Comparison of ENCODE assay signal across 8 mouse cellular contexts in the genomic region with DNA sequence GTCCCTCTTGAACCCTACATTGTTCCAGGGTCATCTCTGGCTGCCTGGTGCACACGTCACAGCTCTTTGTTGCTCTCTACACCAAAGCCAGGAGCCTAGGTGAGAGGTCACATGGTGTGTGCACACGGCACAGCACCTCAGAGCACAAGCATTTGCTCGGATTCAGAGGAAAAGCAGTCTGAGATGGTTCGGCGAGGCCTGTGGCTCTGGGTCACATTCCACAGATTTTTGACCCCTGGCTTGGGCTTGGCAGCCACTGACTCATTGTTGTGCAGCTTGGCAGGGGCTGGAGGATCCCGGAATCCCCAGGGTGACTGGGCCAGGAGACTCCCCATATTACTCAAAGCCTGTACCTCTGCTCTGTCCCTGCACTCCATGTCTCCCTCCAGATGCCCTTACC. TPM values are rescaled to one million over a fixed set of nuclear protein-coding genes. Genes with fewer than 3 reads are reported as not detected.
DNase-seq lines count a peak whose midpoint lies in the region; ATAC-seq and TF ChIP-seq lines count a peak whose summit lies in the region.

No protein-coding gene starts in this region.

- 10% methylated on average over 6 of the region's 6 CpGs for WGBS in kidney, postnatal 0 days
- 30% methylated on average over 6 of the region's 6 CpGs for WGBS in stomach, embryonic 16.5 days

- intact Hi-C loops in left cerebral cortex, postnatal 4 days (cut with DNase I), result no loop called here

- ATAC-seq in kidney, postnatal 0 days (replicated peaks; ENCODE audit: low FRiP score, low read depth), result peak; percentile 81
- peak; percentile 44 for ATAC-seq in stomach, embryonic 16.5 days (ENCODE audit: insufficient read depth, low FRiP score)

- H3K4me1 ChIP-seq in kidney, postnatal 0 days (replicated peaks; ENCODE audit: insufficient read depth, low read length), result peaks cover 18% of the 10 kb centered on the region; the same call in 1 of the 2 replicates
- peaks cover 38% of the 10 kb centered on the region for H3K4me1 ChIP-seq in stomach, embryonic 16.5 days (ENCODE audit: control insufficient read depth, insufficient read depth, low read length)

- no peak for TF ChIP-seq CTCF in kidney, postnatal 0 days (IDR thresholded peaks at IDR 0.05; ENCODE audit: low read depth)

- no peak overlapping the region; the same call in 1 of the 2 replicates for H3K27ac ChIP-seq in kidney, postnatal 0 days
- peak overlapping the region; percentile 36; the same call in 1 of the 2 replicates for H3K27ac ChIP-seq in stomach, embryonic 16.5 days (ENCODE audit: low read length)

- H3K9me3 ChIP-seq in kidney, postnatal 0 days (replicated peaks; ENCODE audit: low read length), result no peaks in the 10 kb centered on the region
- no peaks in the 10 kb centered on the region for H3K9me3 ChIP-seq in stomach, embryonic 16.5 days (replicated peaks; ENCODE audit: control insufficient read depth, low read length)

- H3K4me2 ChIP-seq in kidney, postnatal 0 days (ENCODE audit: low read length), result no peak overlapping the region
- no peak overlapping the region for H3K4me2 ChIP-seq in stomach, embryonic 16.5 days (ENCODE audit: low read depth, low read length)

- no peaks in the 10 kb centered on the region for H3K36me3 ChIP-seq in kidney, postnatal 0 days (ENCODE audit: insufficient read depth, low read length)
- no peaks in the 10 kb centered on the region for H3K36me3 ChIP-seq in stomach, embryonic 16.5 days (ENCODE audit: control insufficient read depth, insufficient read depth, low read length)

- DNase-seq in ES-CJ7 (ENCODE audit: low read depth, low spot score), result peak; percentile 88
- peak; percentile 85 for DNase-seq in adipocyte (ENCODE audit: low spot score)
- DNase-seq in heart, adult 11 months, result peak; percentile 98
- DNase-seq in kidney, postnatal 0 days (ENCODE audit: low spot score), result peak; percentile 82
- no peak for DNase-seq in cerebellum, adult 11 months
- DNase-seq in left cerebral cortex, postnatal 4 days, result no peak
- no peak for DNase-seq in cerebellum, postnatal 10 days

- H3K27me3 ChIP-seq in kidney, postnatal 0 days (ENCODE audit: insufficient read depth, low read length), result no peaks in the 10 kb centered on the region
- no peaks in the 10 kb centered on the region for H3K27me3 ChIP-seq in stomach, embryonic 16.5 days (ENCODE audit: control insufficient read depth, insufficient read depth, low read length)

- H3K4me3 ChIP-seq in kidney, postnatal 0 days (replicated peaks; ENCODE audit: low read depth, low read length), result no peak overlapping the region
- H3K4me3 ChIP-seq in stomach, embryonic 16.5 days (replicated peaks; ENCODE audit: low read length), result no peak overlapping the region

- H3K9ac ChIP-seq in kidney, postnatal 0 days (ENCODE audit: low read depth, low read length), result no peak overlapping the region
- H3K9ac ChIP-seq in stomach, embryonic 16.5 days (ENCODE audit: low read length), result no peak overlapping the region

RNA-seq across cellular contexts. Expression of a gene that starts 34.8 kb away (rescaled TPM):
- 35.1 and 39.2 TPM in 2 replicates for polyA plus RNA-seq in kidney, postnatal 0 days (2015; fragmentation: Nextera tagmentation; extraction: Ambion mirVana)
- 111 and 122 TPM in 2 replicates for polyA plus RNA-seq in stomach, embryonic 16.5 days (2015; fragmentation: Nextera tagmentation; extraction: Ambion mirVana)
- total RNA-seq in left cerebral cortex, postnatal 4 days (2021), result 10 to 100 TPM; 29.0 to 33.7 TPM

Comparison
In these comparisons a context has a peak if more than half of its experiments do, and no peak if none do; other contexts are left out.
1. DNase-seq: peak in ES-CJ7 (single experiment), adipocyte (single experiment), heart, adult 11 months (single experiment) and kidney, postnatal 0 days (single experiment); none in cerebellum, adult 11 months (single experiment), left cerebral cortex, postnatal 4 days (single experiment) and cerebellum, postnatal 10 days (0 of 2).